Mouse (Mus musculus) small intestine, adult 2 months (tissue): ENCODE measurements around the gene Entpd8. TPM values are rescaled to one million over a fixed set of nuclear protein-coding genes. Genes with fewer than 3 reads are reported as not detected.

ENCODE experiments used
- H3K27ac ChIP-seq: fragments of 200-500 bp; 2 replicates; pipeline ENCODE4 v1.5.1; 2012; ENCODE audit warnings: low read depth, low read length, control low read depth, inconsistent platforms; ENCODE audit not compliant: insufficient read depth
- H3K27me3 ChIP-seq: fragments of 200-500 bp; 2 replicates; pipeline ENCODE4 v1.6.1; 2012; ENCODE audit warnings: mild to moderate bottlenecking, moderate library complexity, low read length, inconsistent platforms; ENCODE audit not compliant: control insufficient read depth, insufficient read depth
- H3K36me3 ChIP-seq: fragments of 200-500 bp; 2 replicates; pipeline ENCODE4 v1.6.1; 2012; ENCODE audit warnings: mild to moderate bottlenecking, low read length, control low read depth, inconsistent platforms; ENCODE audit not compliant: control insufficient read depth, insufficient read depth
- H3K4me1 ChIP-seq: fragments of 200-500 bp; 2 replicates; pipeline ENCODE4 v1.6.1; 2012; ENCODE audit warnings: low read length, inconsistent platforms, mixed read lengths; ENCODE audit not compliant: control insufficient read depth, insufficient read depth, insufficient read length
- H3K4me3 ChIP-seq: fragments of 200-500 bp; 2 replicates; pipeline ENCODE4 v1.5.1; 2012; ENCODE audit warnings: low read depth, mild to moderate bottlenecking, control low read depth, inconsistent platforms, low read length, moderate library complexity
- CTCF ChIP-seq: fragments of 200-500 bp; IDR thresholded peaks from 2 replicates; pipeline ENCODE4 v1.5.1; 2012; ENCODE audit warnings: low read depth, mild to moderate bottlenecking, control low read depth, inconsistent platforms, low read length, moderate library complexity, mixed read lengths; ENCODE audit not compliant: insufficient replicate concordance, insufficient read length; ENCODE audit errors: extremely low read depth
- POLR2A ChIP-seq: fragments of 200-500 bp; IDR thresholded peaks from 2 replicates; pipeline ENCODE4 v1.6.1; 2012; ENCODE audit warnings: low read depth, mild to moderate bottlenecking, control low read depth, inconsistent platforms, low read length, moderate library complexity
- WGBS: fragments of 180-500 bp; shearing (Covaris S2); methylation state at CpG from one replicate; pipeline ENCODE4 v1.1.7; 2018; 5-methylcytosine and 5-hydroxymethylcytosine counted together
- polyA plus RNA-seq: library from polyadenylated mRNA; depleted of rRNA; stranded (reverse); fragments of >200 nt; gene quantifications from 2 replicates; pipeline ENCODE4 v1.2.3, GENCODE M21; 2012

Gene Entpd8
- polyA plus RNA-seq, 1 experiment: 281 TPM

GRCm38 (mm10) chr2:25109487-25109886 lies 29.4 kb downstream of the Entpd8 start:
- Histone ChIP-seq H3K27me3 (no peaks in the 10 kb centered on the region), H3K4me3 (no peak overlapping the region), H3K4me1 (peaks cover 11% of the 10 kb centered on the region), H3K27ac (no peak overlapping the region), H3K36me3 (no peaks in the 10 kb centered on the region)
- TF ChIP-seq POLR2A (no peak), CTCF (no peak)

GRCm38 (mm10) chr2:25110505-25111183 lies 30.5 kb downstream of the Entpd8 start:
- Histone ChIP-seq H3K36me3 (no peaks in the 10 kb centered on the region), H3K4me3 (no peak overlapping the region), H3K27ac (peak overlapping the region; percentile 29; the same call in 1 of the 2 replicates), H3K4me1 (peaks cover 11% of the 10 kb centered on the region), H3K27me3 (no peaks in the 10 kb centered on the region)
- TF ChIP-seq POLR2A: no peak
- TF ChIP-seq CTCF: no peak

GRCm38 (mm10) chr2:25111184-25111791 lies 31.2 kb downstream of the Entpd8 start:
- Histone ChIP-seq H3K4me1 (peaks cover 11% of the 10 kb centered on the region), H3K27ac (peak overlapping the region; percentile 52; the same call in 1 of the 2 replicates), H3K27me3 (no peaks in the 10 kb centered on the region), H3K4me3 (no peak overlapping the region), H3K36me3 (no peaks in the 10 kb centered on the region)
- 55% methylated on average over 9 of the region's 9 CpGs for WGBS
- no peak for TF ChIP-seq POLR2A
- no peak for TF ChIP-seq CTCF

GRCm38 (mm10) chr2:25114308-25114707 lies 34.2 kb downstream of the Entpd8 start:
- 72% methylated on average over 2 of the region's 2 CpGs for WGBS
- no peaks in the 10 kb centered on the region for H3K27me3 ChIP-seq
- no peaks in the 10 kb centered on the region for H3K36me3 ChIP-seq
- TF ChIP-seq POLR2A (no peak), CTCF (no peak)
- no peak overlapping the region for H3K4me3 ChIP-seq
- no peak overlapping the region for H3K27ac ChIP-seq
- peaks cover 11% of the 10 kb centered on the region for H3K4me1 ChIP-seq

- no peak overlapping the region for H3K27ac ChIP-seq
- no peak overlapping the region for H3K4me3 ChIP-seq
- TF ChIP-seq POLR2A: no peak
- no peak for TF ChIP-seq CTCF
- H3K36me3 ChIP-seq: no peaks in the 10 kb centered on the region
- 69% methylated on average over 2 of the region's 2 CpGs for WGBS
- no peaks in the 10 kb centered on the region for H3K27me3 ChIP-seq
- peaks cover 11% of the 10 kb centered on the region for H3K4me1 ChIP-seq
Observed at GRCm38 (mm10) chr2:25115442-25115841, 35.3 kb downstream of the Entpd8 start.

- Histone ChIP-seq H3K4me3 (no peak overlapping the region), H3K4me1 (no peaks in the 10 kb centered on the region), H3K36me3 (no peaks in the 10 kb centered on the region), H3K27ac (no peak overlapping the region), H3K27me3 (no peaks in the 10 kb centered on the region)
- no peak for TF ChIP-seq CTCF
- no peak for TF ChIP-seq POLR2A
- WGBS: 89% methylated on average over 7 of the region's 7 CpGs
Observed at GRCm38 (mm10) chr2:25120963-25121362, 40.9 kb downstream of the Entpd8 start.

GRCm38 (mm10) chr2:25122666-25123065 lies 42.6 kb downstream of the Entpd8 start:
- Histone ChIP-seq H3K27me3 (no peaks in the 10 kb centered on the region), H3K36me3 (no peaks in the 10 kb centered on the region), H3K27ac (no peak overlapping the region), H3K4me3 (no peak overlapping the region), H3K4me1 (no peaks in the 10 kb centered on the region)
- 59% methylated on average over 2 of the region's 2 CpGs for WGBS
- TF ChIP-seq CTCF: no peak
- no peak for TF ChIP-seq POLR2A
